Mouse (Mus musculus) adrenal gland, adult (tissue): ENCODE measurements around the gene Hook2.
A peak's percentile ranks its signal among the peaks of the same experiment; 100 is the strongest.

ENCODE experiments used
- DNase-seq, 2 experiments: peaks; one replicate each; pipeline ENCODE4 v3.0.0; 2022 to 2023; ENCODE audit warnings: low spot score in 1 of 2; ENCODE audit not compliant: inconsistent age in 2 of 2

Hook2 gene

DNA sequence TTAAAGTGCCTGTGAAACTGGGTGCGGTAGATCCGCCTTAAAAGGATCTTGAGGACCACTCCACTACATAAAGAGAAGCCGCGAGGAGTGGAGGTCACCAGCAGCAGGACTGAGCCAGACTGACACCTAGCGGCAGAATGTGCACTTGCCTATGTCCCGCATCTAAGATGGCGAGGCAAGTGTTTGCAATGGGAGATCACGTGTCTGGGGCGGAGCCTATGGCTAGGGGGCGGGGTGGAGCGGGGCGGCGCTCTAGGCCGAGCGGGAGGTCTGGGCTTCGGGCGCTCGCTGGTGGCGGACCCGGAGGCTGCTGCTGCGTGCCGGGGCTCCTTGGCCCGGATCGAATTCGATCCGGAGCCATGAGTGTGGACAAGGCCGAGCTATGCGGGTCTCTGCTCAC lies at the start of gene Hook2:
Gene Hook2 (plus strand): TSS at position 255 of the 400 bp plus-strand sequence.
- peak; percentile 97 to 99 for DNase-seq

DNA sequence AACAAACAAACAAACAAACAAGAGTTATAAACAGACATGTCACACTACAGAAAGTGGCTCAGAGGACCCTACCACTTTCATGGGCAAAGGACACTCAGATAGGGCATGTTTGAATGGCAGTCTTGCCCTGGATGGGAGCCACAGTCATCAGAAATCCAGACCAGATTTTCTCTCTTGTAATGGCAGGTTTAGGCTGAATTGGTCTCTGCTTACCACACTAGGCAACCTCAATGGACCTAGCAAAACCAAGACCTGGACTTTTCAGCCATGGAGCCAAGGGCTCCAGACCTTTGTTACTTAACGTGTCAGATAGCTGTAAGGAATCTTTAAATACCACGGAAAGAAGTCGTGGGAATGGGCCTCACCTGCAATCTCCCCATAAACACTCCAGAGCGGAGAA lies 46.7 kb upstream of the Hook2 start:
- DNase-seq = no peak

- DNase-seq = peak; percentile 43 to 62
Observed at GRCm38 (mm10) chr8:84944478-84945160, 45.8 kb upstream of the Hook2 start.

GRCm38 (mm10) chr8:84945235-84945632 lies 45.2 kb upstream of the Hook2 start:
- no peak for DNase-seq

- DNase-seq = peak in 1 of 2 experiments; percentile 37
Observed at GRCm38 (mm10) chr8:84945633-84946527, 44.5 kb upstream of the Hook2 start.

DNA sequence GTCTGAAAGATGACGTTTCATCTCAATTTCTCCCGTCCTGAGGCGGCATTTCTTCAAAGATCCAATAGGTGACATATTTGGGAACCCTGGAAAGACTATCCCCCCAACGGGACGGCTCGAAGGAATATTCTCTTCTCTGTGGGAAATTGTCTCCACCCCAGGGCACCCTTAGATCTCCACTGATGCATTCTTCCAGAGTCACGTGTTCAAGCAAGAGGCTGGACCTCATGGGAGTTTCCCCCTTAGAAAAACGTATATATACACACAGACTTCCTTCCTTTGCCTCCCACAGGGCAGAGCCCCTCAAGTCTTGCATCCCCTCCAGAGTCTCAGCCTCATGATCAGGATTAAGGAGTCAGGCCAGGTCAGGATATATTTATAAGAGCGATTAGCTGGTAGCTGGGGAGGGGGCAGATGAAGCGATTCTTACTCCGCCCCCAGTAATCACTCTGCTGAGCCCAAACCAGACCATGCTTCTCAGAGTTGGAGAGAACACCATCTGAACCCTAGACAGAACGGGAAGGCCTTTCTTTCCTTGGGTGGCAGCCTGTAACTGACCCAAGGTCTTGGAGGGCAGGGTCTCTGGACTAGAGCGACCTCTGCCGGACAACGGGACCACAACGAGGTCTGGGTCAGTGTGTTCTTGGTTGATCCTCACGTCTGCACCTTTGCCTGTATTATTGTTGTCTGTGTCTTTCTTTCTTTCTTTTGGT lies 43.7 kb upstream of the Hook2 start, which contains the start of gene Rtbdn:
Gene Rtbdn (plus strand): TSS at position 464 of the 713 bp plus-strand sequence.
- no peak for DNase-seq

DNA sequence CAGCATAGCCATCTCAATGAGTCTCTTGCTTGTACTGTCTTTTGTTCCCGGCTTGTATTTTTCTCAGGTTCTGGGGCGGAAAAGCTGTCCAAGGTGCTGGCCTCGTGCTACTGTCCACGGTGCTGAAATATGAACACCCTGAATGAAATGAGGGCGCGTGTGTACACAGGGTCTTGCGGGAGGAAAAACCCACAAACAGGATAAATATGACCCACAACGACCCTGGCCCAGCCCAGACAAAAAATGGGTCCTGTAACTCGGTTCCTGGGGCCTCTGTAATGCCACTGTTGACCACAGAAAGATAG lies 43.2 kb upstream of the Hook2 start:
- DNase-seq = peak in 1 of 2 experiments; percentile 85

GRCm38 (mm10) chr8:84949753-84950152 lies 40.6 kb upstream of the Hook2 start:
- DNase-seq = no peak

GRCm38 (mm10) chr8:84952612-84953255 lies 37.7 kb upstream of the Hook2 start:
- DNase-seq = peak; percentile 72 to 86

DNA sequence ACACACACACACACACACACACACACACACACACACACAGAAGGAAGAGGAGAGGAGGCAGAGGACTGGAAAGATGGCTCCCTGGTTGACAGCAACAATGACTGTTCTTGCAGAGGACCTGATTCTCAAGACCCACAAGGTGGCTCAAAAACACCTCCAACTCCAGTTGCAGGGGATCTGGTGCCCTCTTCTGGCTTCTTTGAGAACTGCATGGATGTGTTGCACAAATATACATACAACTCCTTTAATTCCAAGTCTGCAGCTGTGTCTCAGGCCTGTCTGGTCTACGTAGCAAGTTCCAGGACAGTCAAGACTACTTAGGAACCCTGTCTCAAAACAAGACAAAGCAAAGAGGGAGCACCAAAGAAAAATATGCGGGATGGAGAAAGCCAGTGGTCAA lies 33.6 kb upstream of the Hook2 start:
- peak; percentile 54 to 88 for DNase-seq

- peak; percentile 86 to 89 for DNase-seq
Observed at GRCm38 (mm10) chr8:84959811-84960210, 30.6 kb upstream of the Hook2 start.

DNA sequence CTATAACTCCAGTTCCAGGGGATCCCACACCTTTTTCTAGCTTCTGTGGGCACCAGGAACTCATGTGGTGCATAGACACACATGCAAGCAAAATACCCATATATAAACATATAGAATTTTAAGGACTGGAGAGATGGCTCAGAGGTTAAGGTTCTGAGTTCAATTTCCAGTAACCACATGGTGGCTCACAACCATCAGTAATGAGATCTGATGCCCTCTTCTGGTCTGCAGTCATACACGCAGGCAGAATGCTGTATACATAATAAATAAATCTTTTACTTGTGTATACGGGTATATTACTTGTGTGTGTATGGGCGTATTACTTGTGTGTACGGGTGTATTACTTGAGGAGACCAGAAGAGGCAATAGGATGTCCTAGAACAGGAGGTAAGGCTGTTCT lies 26.5 kb upstream of the Hook2 start:
- DNase-seq = peak in 1 of 2 experiments; percentile 21

DNA sequence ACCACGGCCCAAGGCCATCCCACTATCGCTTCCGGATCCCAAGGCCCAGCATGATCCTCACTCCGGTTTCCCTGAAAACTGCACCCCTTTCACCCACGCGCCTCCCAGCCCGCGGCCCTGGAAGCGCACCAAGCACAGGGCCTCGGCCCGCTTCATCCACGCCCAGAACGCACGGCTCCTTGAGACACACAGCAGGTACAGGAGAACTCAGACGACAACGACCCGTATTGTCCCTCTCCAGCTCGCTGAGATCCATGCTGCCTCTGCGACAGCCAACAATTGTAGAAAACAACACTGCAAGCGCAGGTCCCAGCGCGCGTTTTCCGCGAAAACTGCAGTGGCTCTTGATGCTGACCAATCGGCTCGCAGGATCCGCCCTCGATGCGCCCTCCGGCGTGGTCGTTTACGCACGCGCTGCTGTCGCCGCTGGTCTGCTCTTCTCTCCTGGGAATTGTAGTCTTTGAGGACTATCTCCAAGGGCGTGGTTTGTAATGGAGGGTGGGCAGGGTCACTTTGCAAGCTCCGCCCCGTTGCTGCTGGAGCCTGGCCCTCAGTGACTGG lies 24.6 kb upstream of the Hook2 start:
- peak; percentile 96 to 98 for DNase-seq

DNA sequence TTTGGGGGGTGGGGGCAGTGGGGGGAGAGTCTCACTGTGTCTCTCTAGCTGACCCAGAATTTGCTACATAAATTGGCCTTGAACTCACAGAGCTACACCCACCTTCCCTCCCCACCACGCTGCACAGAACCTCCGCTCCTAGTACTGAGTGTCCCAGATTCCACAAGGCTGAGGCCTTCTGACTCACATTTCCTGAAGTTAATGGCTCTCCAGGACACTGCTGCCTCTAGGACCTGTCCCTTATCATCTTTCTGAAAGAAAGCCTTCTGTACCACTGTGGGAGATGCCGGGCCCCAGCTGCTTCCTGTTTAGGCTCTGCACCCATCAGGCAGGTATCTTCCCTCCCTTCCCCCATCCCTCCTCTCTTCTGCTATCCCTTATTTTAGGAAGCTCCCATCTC lies 23.8 kb upstream of the Hook2 start:
- peak; percentile 80 to 88 for DNase-seq

DNA sequence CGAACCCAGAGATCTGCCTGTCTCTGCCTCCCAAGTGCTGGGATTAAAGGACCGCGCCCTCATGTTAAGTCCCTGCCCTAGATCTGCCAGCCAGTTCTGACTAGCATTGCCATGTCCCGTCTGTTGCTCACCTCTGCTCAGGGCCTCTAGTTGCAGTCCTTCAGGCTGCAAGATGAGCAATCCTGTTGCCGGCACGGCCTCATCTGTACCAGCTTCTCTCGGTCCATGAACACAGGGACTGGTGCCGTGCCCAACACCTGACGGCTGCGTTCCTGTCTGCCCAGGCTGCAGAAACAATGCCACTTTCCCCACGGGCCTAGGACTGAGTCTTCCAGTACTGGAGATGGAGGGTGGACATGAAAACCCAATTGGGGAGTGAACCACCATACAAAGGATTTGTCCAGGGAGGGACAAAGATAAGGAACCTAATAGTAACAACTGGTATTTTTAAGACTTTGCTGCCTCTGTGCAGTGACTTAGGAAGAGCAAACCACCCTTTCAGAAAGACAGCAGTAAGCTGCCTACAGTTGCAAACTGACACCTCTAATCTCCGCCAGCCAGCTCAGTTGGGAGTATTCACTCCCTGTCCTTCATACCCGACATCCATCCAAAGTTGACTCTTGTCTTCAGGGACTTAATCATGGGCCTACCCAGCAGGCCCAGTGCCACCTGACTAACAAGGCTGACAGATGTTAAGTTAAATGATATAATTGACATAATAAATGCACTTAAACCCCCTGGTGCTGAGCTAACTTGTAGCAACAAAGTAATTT lies 22.7 kb upstream of the Hook2 start:
- peak; percentile 38 to 76 for DNase-seq

DNA sequence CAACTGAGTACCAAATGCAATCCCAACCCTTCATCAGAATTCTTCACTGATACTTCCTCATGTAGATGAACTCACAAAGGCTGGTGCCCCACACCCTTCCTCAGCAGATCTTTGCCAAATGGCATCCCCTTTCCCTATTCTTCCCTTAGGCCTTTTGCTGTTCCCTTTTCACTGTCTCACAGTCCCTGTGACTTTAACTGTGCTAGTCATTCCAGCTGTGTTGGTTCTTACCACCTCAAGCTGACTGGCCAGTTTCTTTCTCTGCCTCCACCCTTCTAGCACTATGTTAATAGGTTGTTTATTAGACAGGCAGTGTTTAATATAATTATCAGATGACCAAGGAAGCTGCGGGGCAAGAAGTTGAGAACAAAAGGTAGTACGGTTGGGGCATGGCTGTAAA lies 21.8 kb upstream of the Hook2 start:
- DNase-seq = no peak

GRCm38 (mm10) chr8:84969241-84970134 lies 20.9 kb upstream of the Hook2 start, which contains the start of the genes Gm49661, Prdx2 and Rnaseh2a:
Gene Gm49661, minus strand, starts transcription at chr8:84969433.
Gene Prdx2, plus strand, starts transcription at chr8:84969587.
Gene Rnaseh2a, minus strand, starts transcription at chr8:84969767.
- DNase-seq = peak; percentile 83 to 95

- peak in 1 of 2 experiments; percentile 49 for DNase-seq
Observed at GRCm38 (mm10) chr8:84970135-84970790, 20.1 kb upstream of the Hook2 start.
